Mouse (Mus musculus) intestine, postnatal 0 days (tissue): ENCODE data around the gene Sapcd2. TPM values are rescaled to one million over a fixed set of nuclear protein-coding genes. Genes with fewer than 3 reads are reported as not detected.

Experiments
- ATAC-seq: fragments of 200-750 bp; cut with Nextera tagmentation; 2 replicates; pipeline ENCODE4 v1.8.0; 2017; ENCODE audit warnings: mild to moderate bottlenecking, moderate TSS enrichment, moderate library complexity
- H3K27ac ChIP-seq: fragments of 300-500 bp; sonication (generic); 2 replicates; pipeline ENCODE4 v1.5.1; 2014; ENCODE audit warnings: mild to moderate bottlenecking, low read depth, low read length, moderate library complexity
- H3K27me3 ChIP-seq: fragments of 300-500 bp; sonication (generic); replicated peaks from 2 replicates; pipeline ENCODE4 v1.6.1; 2014; ENCODE audit warnings: low read length, mixed read lengths; ENCODE audit not compliant: control insufficient read depth, insufficient read depth
- H3K36me3 ChIP-seq: fragments of 300-500 bp; sonication (generic); 2 replicates; pipeline ENCODE4 v1.6.1; 2014; ENCODE audit warnings: mild to moderate bottlenecking, moderate library complexity; ENCODE audit not compliant: control insufficient read depth, insufficient read depth
- H3K4me1 ChIP-seq: fragments of 300-500 bp; sonication (generic); replicated peaks from 2 replicates; pipeline ENCODE4 v1.6.1; 2014; ENCODE audit warnings: antibody characterized with exemption, low read length, mixed read lengths; ENCODE audit not compliant: control insufficient read depth, insufficient read depth
- H3K4me2 ChIP-seq: fragments of 300-500 bp; sonication (generic); replicated peaks from 2 replicates; pipeline ENCODE4 v1.6.1; 2014; ENCODE audit warnings: low read depth, mild to moderate bottlenecking, moderate library complexity
- H3K4me3 ChIP-seq: fragments of 300-500 bp; sonication (generic); 2 replicates; pipeline ENCODE4 v1.5.1; 2014; ENCODE audit warnings: low read depth, low read length
- H3K9ac ChIP-seq: fragments of 300-500 bp; sonication (generic); 2 replicates; pipeline ENCODE4 v1.6.1; 2014; ENCODE audit warnings: mild to moderate bottlenecking, low read depth, low read length
- H3K9me3 ChIP-seq: fragments of 300-500 bp; sonication (generic); 2 replicates; pipeline ENCODE4 v1.6.1; 2016; ENCODE audit warnings: mixed run types; ENCODE audit not compliant: control insufficient read depth
- CTCF ChIP-seq: sonication (generic); IDR thresholded peaks from 2 replicates; pipeline ENCODE4 v1.5.1; 2016; ENCODE audit warnings: low read depth, mild to moderate bottlenecking, control low read depth, antibody characterized with exemption, moderate library complexity
- WGBS: fragments of 180-500 bp; shearing (Covaris S2); extraction: QIAGEN DNeasy Blood & Tissue Kit; methylation state at CpG from one replicate; pipeline ENCODE4 v1.1.7; 2014; 5-methylcytosine and 5-hydroxymethylcytosine counted together
- polyA plus RNA-seq: library from polyadenylated mRNA; unstranded; fragments of >200 nt; fragmentation: Nextera tagmentation; extraction: Ambion mirVana; gene quantifications from 2 replicates; pipeline ENCODE4 v1.2.1, GENCODE M21; 2015

Gene Sapcd2
- polyA plus RNA-seq, 1 experiment from 2014 or later, result 112 TPM

- H3K9me3 ChIP-seq, result no peaks in the 10 kb centered on the region
- H3K4me2 ChIP-seq, result no peak overlapping the region
- no peaks in the 10 kb centered on the region for H3K36me3 ChIP-seq
- TF ChIP-seq CTCF, result no peak
- H3K9ac ChIP-seq, result no peak overlapping the region
- ATAC-seq, result no peak
- no peaks in the 10 kb centered on the region for H3K4me1 ChIP-seq
- no peaks in the 10 kb centered on the region for H3K27me3 ChIP-seq
- 74% methylated on average over 5 of the region's 5 CpGs for WGBS
- no peak overlapping the region for H3K4me3 ChIP-seq
- H3K27ac ChIP-seq, result no peak overlapping the region
Observed at GRCm38 (mm10) chr2:25391266-25391665, 19.1 kb downstream of the Sapcd2 start.

- H3K4me3 ChIP-seq, result no peak overlapping the region
- 0 out of 2 replicates have a peak, but pooled peaks cover 3% of the 10 kb centered on the region for H3K27me3 ChIP-seq
- WGBS, result 49% methylated on average over 3 of the region's 3 CpGs
- no peaks in the 10 kb centered on the region for H3K9me3 ChIP-seq
- no peaks in the 10 kb centered on the region for H3K36me3 ChIP-seq
- H3K4me2 ChIP-seq, result no peak overlapping the region
- no peak for ATAC-seq
- no peaks in the 10 kb centered on the region for H3K4me1 ChIP-seq
- TF ChIP-seq CTCF, result no peak
- H3K9ac ChIP-seq, result no peak overlapping the region
- no peak overlapping the region for H3K27ac ChIP-seq
Observed at GRCm38 (mm10) chr2:25394281-25395221, 22.4 kb downstream of the Sapcd2 start.

DNA sequence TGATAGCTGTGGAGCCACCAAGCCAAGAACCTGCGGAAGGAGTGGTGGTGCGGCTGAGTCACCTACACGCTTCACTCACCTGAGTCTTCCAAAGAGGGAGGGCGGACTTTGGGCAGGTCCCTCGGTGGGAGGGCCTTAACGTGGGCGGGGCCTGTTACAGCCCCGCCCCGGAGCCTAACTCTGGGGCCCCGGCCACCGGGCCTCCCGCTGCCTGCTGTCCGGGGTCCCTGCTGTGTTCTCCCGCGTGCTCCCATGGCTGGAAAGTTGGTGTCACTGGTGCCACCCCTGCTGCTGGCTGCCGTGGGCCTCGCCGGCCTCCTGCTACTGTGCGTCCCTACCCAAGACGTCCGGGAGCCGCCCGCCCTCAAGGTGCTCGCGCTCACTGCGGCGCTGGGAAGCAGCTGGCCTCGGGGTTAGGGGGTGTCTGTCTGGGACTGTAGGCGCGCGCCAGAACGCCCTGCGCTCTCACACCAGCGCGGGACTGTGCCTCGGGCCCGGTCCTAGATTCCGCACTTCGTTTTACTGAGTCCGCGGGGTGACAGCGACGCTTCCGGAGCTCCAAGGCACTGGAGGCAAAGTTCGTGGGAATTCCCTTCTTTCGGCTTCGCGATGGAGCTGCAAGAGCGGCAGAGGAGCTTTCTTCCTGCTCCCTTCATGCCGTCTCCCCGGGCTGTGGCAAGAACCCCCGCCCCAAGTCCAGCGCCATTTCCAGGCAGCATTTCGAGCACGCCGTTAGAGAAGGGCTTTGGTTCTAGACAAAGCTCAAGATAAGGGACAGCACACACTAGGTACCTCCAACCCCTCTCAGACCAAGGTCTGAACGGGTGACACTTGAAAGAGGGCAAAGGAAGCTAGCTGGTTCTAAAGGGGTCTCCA is 23.8 kb downstream of the Sapcd2 start, which contains the start of gene Entpd2:
Gene Entpd2, plus strand, starts transcription at position 154 of the 876 bp plus-strand sequence.
- H3K9me3 ChIP-seq, result no peaks in the 10 kb centered on the region
- peak; percentile 59 for TF ChIP-seq CTCF
- no peaks in the 10 kb centered on the region for H3K36me3 ChIP-seq
- H3K27ac ChIP-seq, result peak within 1 kb of the TSS; percentile 82
- WGBS, result 1% methylated on average over 55 of the region's 57 CpGs
- ATAC-seq, result peak; percentile 91
- peak within 1 kb of the TSS; percentile 62 for H3K9ac ChIP-seq
- H3K27me3 ChIP-seq, result 0 out of 2 replicates have a peak, but pooled peaks cover 3% of the 10 kb centered on the region
- peak within 1 kb of the TSS; percentile 57 for H3K4me3 ChIP-seq
- no peaks in the 10 kb centered on the region for H3K4me1 ChIP-seq
- H3K4me2 ChIP-seq, result peak within 1 kb of the TSS; percentile 96

DNA sequence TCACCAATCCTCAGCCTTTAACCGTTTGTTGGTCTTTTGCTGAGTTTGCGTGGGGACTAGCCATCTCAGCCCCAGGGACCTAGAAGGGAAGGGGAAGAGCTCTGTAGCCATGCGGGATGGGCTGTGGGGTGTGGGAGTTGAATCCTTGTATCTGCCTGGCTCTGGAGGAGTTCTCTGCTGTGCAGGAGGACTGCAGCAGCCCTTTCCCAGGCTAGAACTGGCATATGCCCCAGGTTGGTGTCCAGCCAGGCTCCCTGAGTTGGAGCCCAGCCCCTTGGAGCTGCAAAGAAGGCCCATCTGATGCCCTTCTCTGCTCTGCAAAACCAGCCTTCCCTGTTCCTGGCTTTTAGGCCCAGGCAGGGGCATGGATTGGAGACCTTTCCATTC is 24.5 kb downstream of the Sapcd2 start:
- TF ChIP-seq CTCF, result no peak
- Histone ChIP-seq H3K9me3 (no peaks in the 10 kb centered on the region), H3K27ac (no peak overlapping the region), H3K4me2 (peak overlapping the region; percentile 96), H3K4me3 (peak overlapping the region; percentile 57), H3K27me3 (0 out of 2 replicates have a peak, but pooled peaks cover 3% of the 10 kb centered on the region), H3K36me3 (no peaks in the 10 kb centered on the region), H3K9ac (no peak overlapping the region), H3K4me1 (no peaks in the 10 kb centered on the region)
- WGBS, result 40% methylated on average over 3 of the region's 3 CpGs
- ATAC-seq, result no peak

DNA sequence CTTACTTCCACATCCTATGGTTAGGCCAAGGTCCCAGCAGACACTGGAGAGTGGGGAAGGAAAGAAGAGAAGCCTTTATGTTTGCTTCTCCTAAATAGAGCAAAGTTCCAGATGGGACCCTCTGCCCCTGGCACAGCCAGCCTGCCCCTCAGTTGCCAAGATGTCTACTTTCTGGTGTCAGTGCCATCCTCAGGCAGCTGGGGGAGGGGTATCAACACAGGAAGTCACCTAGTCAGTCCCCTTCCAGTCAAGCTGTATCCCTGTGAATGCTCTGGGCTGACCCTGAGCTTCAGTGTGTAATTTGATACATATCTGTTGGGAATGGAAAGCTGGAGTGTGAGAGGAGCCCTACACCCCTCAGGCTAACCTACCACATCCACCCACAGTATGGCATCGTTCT is 24.9 kb downstream of the Sapcd2 start:
- no peak for ATAC-seq
- TF ChIP-seq CTCF, result no peak
- peak overlapping the region; percentile 96; the same call in 1 of the 2 replicates for H3K4me2 ChIP-seq
- WGBS, result 56% methylated on average over 1 of the region's 1 CpGs
- no peak overlapping the region for H3K27ac ChIP-seq
- no peaks in the 10 kb centered on the region for H3K4me1 ChIP-seq
- H3K27me3 ChIP-seq, result 0 out of 2 replicates have a peak, but pooled peaks cover 3% of the 10 kb centered on the region
- H3K9me3 ChIP-seq, result no peaks in the 10 kb centered on the region
- H3K36me3 ChIP-seq, result no peaks in the 10 kb centered on the region
- H3K4me3 ChIP-seq, result 0 out of 2 replicates have a peak overlapping the region, but pooled peaks have one; percentile 57
- no peak overlapping the region for H3K9ac ChIP-seq

DNA sequence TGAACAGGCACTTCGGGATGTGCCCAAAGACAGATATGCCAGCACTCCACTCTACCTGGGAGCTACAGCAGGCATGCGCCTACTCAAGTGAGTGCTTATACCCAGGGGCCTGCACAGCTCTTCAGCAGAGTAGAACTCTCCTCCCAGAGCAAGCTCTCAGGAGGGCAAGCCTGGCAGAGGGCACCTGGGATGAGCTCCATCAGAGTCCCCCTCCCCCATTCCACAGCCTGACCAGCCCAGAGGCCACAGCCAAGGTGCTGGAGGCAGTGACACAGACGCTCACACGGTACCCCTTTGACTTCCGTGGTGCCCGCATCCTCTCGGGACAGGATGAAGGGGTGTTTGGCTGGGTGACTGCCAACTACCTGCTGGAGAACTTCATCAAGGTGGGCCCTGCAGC is 25.9 kb downstream of the Sapcd2 start:
- Histone ChIP-seq H3K9me3 (no peaks in the 10 kb centered on the region), H3K4me2 (no peak overlapping the region), H3K9ac (no peak overlapping the region), H3K27me3 (0 out of 2 replicates have a peak, but pooled peaks cover 3% of the 10 kb centered on the region), H3K4me3 (no peak overlapping the region), H3K4me1 (no peaks in the 10 kb centered on the region), H3K36me3 (no peaks in the 10 kb centered on the region), H3K27ac (no peak overlapping the region)
- 92% methylated on average over 7 of the region's 7 CpGs for WGBS
- TF ChIP-seq CTCF, result no peak
- no peak for ATAC-seq
